ENCODE assay signal across 8 mouse cellular contexts in the genomic region with DNA sequence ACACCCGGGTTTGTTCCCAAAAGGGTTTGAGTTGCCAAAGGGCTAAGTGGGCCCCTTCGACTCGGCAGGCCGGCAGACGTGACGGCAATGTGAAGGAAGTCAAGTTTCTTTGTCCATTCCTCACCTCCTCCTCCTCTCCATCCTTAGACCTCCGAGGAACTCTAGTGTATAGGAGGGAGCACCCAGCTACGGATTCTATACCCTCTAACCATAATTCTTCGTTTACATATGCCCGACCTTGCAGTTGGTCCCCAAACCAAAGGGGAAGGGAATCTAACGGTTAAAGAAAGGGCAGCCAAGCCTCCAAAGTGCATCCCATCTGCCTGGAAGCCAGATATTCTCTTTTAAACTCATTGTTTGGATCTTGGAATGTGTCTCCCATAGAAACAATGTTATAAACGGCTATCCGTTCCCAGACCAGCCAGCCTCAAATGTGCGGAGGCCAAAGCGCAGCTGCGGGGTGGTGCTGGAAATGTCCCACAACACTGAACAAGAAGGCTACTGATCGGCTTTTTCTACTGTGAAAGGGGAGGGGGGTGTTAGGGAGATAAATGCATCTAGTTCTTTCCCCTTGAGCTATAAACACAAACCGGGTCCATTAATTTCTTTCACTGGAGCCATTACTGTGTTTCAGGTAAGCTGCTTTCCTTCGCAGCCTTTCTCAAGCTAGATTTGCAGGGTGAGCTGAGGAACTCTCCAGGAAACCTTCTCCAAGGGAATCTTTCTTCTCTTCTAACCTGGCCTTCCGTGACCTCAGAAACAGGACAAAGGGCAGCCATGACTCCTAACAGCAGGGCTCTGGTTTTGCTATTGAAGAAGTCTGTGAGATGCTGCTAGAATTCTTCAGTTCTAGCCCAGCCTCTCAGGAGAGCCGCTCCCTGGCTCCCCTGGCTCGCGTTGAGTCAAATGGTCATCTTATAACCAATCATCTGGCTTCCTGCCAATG. TPM values are rescaled to one million over a fixed set of nuclear protein-coding genes. Genes with fewer than 3 reads are reported as not detected.
DNase-seq lines count a peak whose midpoint lies in the region; ATAC-seq and TF ChIP-seq lines count a peak whose summit lies in the region.

No protein-coding gene starts in this region.

- H3K4me2 ChIP-seq in heart, embryonic 14.5 days (ENCODE audit: low read length), result peak overlapping the region; percentile 98
- H3K4me2 ChIP-seq in limb, embryonic 11.5 days (ENCODE audit: low read depth, severe bottlenecking), result peak overlapping the region; percentile 96
- peak overlapping the region; percentile 93 for H3K4me2 ChIP-seq in neural tube, embryonic 15.5 days

- DNase-seq in liver, adult 2 months (ENCODE audit: extremely low read depth, low read depth, low spot score), result no peak
- no peak for DNase-seq in liver
- DNase-seq in embryo, embryonic 10.5 days (ENCODE audit: low spot score), result peak; percentile 61
- DNase-seq in limb, embryonic 11.5 days (ENCODE audit: low spot score), result no peak
- no peak for DNase-seq in ovary, postnatal 36 days (ENCODE audit: low spot score)
- no peak for DNase-seq in adrenal gland, postnatal 36 days

- WGBS in liver, adult 2 months, result 44% methylated on average over 23 of the region's 23 CpGs
- WGBS in heart, embryonic 14.5 days, result 22% methylated on average over 23 of the region's 23 CpGs
- WGBS in limb, embryonic 11.5 days, result 16% methylated on average over 23 of the region's 23 CpGs
- 4% methylated on average over 23 of the region's 23 CpGs for WGBS in neural tube, embryonic 15.5 days

- no peaks in the 10 kb centered on the region for H3K4me1 ChIP-seq in liver, adult 2 months (ENCODE audit: control insufficient read depth, insufficient read depth, low read length)
- peaks cover 6 to 13% of the 10 kb centered on the region in 2 experiments; a peak in 1 of 4 replicates for H3K4me1 ChIP-seq in heart, embryonic 14.5 days (ENCODE audit: control insufficient read depth in 2 of 2, insufficient read depth in 2 of 2, low read length in 2 of 2)
- H3K4me1 ChIP-seq in limb, embryonic 11.5 days (ENCODE audit: control insufficient read depth, insufficient read depth, low read length), result 0 out of 2 replicates have a peak, but pooled peaks cover 4% of the 10 kb centered on the region
- peaks cover 48% of the 10 kb centered on the region for H3K4me1 ChIP-seq in neural tube, embryonic 15.5 days

- no peaks in the 10 kb centered on the region for H3K36me3 ChIP-seq in liver, adult 2 months (ENCODE audit: control insufficient read depth, insufficient read depth, low read length)
- no peaks in the 10 kb centered on the region for H3K36me3 ChIP-seq in heart, embryonic 14.5 days (ENCODE audit: control insufficient read depth, insufficient read depth, low read length)
- no peaks in the 10 kb centered on the region for H3K36me3 ChIP-seq in limb, embryonic 11.5 days (ENCODE audit: control insufficient read depth, insufficient read depth, low read length)
- no peaks in the 10 kb centered on the region for H3K36me3 ChIP-seq in neural tube, embryonic 15.5 days

- H3K4me3 ChIP-seq in liver, adult 2 months (ENCODE audit: insufficient read depth, low read depth, low read length), result peak overlapping the region; percentile 69; the same call in 1 of the 2 replicates
- H3K4me3 ChIP-seq in heart, embryonic 14.5 days (ENCODE audit: control insufficient read depth in 1 of 2, insufficient read depth in 1 of 2, low read depth in 1 of 2, low read length in 2 of 2), result peak overlapping the region; percentile 57 to 65
- peak overlapping the region; percentile 51 for H3K4me3 ChIP-seq in limb, embryonic 11.5 days (ENCODE audit: low read depth, low read length)
- H3K4me3 ChIP-seq in neural tube, embryonic 15.5 days (replicated peaks), result peak overlapping the region; percentile 61

- no peak overlapping the region for H3K9ac ChIP-seq in liver, adult 2 months (ENCODE audit: low read depth, low read length)
- H3K9ac ChIP-seq in heart, embryonic 14.5 days (ENCODE audit: low read length), result peak overlapping the region; percentile 75
- H3K9ac ChIP-seq in limb, embryonic 11.5 days (ENCODE audit: low read length), result peak overlapping the region; percentile 67
- peak overlapping the region; percentile 68 for H3K9ac ChIP-seq in neural tube, embryonic 15.5 days (replicated peaks)

- H3K27ac ChIP-seq in liver, adult 2 months (replicated peaks; ENCODE audit: insufficient read depth, low read depth, low read length), result no peak overlapping the region
- H3K27ac ChIP-seq in heart, embryonic 14.5 days (replicated peaks in 1 of 2; ENCODE audit: control insufficient read depth in 1 of 2, insufficient read depth in 1 of 2, low read depth in 2 of 2, low read length in 2 of 2), result peak overlapping the region in 1 of 2 experiments; percentile 7; a peak in 1 of 4 replicates
- no peak overlapping the region for H3K27ac ChIP-seq in limb, embryonic 11.5 days (replicated peaks; ENCODE audit: low read depth, low read length)
- peak overlapping the region; percentile 91 for H3K27ac ChIP-seq in neural tube, embryonic 15.5 days (replicated peaks)

- no peak for TF ChIP-seq CTCF in liver, adult 2 months (IDR thresholded peaks at IDR 0.05; ENCODE audit: low read depth, low read length)

- TF ChIP-seq POLR2A in liver, adult 2 months (IDR thresholded peaks at IDR 0.05; ENCODE audit: extremely low read depth, insufficient read depth, low read length), result no peak

- H3K79me2 ChIP-seq in liver, adult 2 months (ENCODE audit: control insufficient read depth, insufficient read depth, low read length), result no peaks in the 10 kb centered on the region

- no peak for ATAC-seq in heart, embryonic 14.5 days (ENCODE audit: insufficient number of reproducible peaks, insufficient read depth, low FRiP score, low read depth)
- no peak for ATAC-seq in limb, embryonic 11.5 days (ENCODE audit: insufficient number of reproducible peaks, low FRiP score, low TSS enrichment, low read depth)
- ATAC-seq in neural tube, embryonic 15.5 days (ENCODE audit: low FRiP score), result peak; percentile 45

- H3K27me3 ChIP-seq in liver, adult 2 months (ENCODE audit: control insufficient read depth, insufficient read depth, low read length), result peaks cover 8% of the 10 kb centered on the region; the same call in 1 of the 2 replicates
- H3K27me3 ChIP-seq in heart, embryonic 14.5 days (ENCODE audit: control insufficient read depth, insufficient read depth, low read length), result peaks cover 7% of the 10 kb centered on the region; the same call in 1 of the 2 replicates
- peaks cover 25% of the 10 kb centered on the region for H3K27me3 ChIP-seq in limb, embryonic 11.5 days (ENCODE audit: control insufficient read depth, insufficient read depth, low read length)
- H3K27me3 ChIP-seq in neural tube, embryonic 15.5 days (replicated peaks), result no peaks in the 10 kb centered on the region

- no peaks in the 10 kb centered on the region for H3K9me3 ChIP-seq in heart, embryonic 14.5 days (ENCODE audit: control insufficient read depth, low read length)
- H3K9me3 ChIP-seq in limb, embryonic 11.5 days (ENCODE audit: control insufficient read depth, low read length), result no peaks in the 10 kb centered on the region
- H3K9me3 ChIP-seq in neural tube, embryonic 15.5 days (replicated peaks), result no peaks in the 10 kb centered on the region

RNA-seq across cellular contexts. Expression of a gene that starts 0.6 kb away (rescaled TPM):
- 1.3 and 1.5 TPM in 2 replicates for total RNA-seq in liver, adult 2 months (2014; rRNA removed)
- 0.45 and 0.84 TPM in 2 replicates for polyA plus RNA-seq in liver, adult 2 months (2012; rRNA removed)
- 10.2 and 10.9 TPM in 2 replicates for polyA plus RNA-seq in heart, embryonic 14.5 days (2014; fragmentation: Nextera tagmentation; extraction: Ambion mirVana)
- polyA plus RNA-seq in limb, embryonic 11.5 days (2014; fragmentation: Nextera tagmentation; extraction: Ambion mirVana), result 6.9 and 8.5 TPM in 2 replicates
- polyA plus RNA-seq in neural tube, embryonic 15.5 days (2015; fragmentation: Nextera tagmentation; extraction: Ambion mirVana), result 21.6 and 22.5 TPM in 2 replicates
- total RNA-seq in adrenal gland, postnatal 36 days (2021), result 10 to 100 TPM in 1 of 2 experiments, 1 to 10 TPM in 1; 7.4 to 12.7 TPM
